Mouse (Mus musculus) monocyte, adult 2 months (primary cell): ENCODE data around the gene Tmem98.

Source experiments
- DNase-seq, 2 experiments: peaks; one replicate each; pipeline ENCODE4 v3.0.0; 2022; ENCODE audit warnings: low spot score in 2 of 2, low read depth in 1 of 2

The Tmem98 gene

GRCm38 (mm10) chr11:80809993-80810821 is at the start of gene Tmem98:
Gene Tmem98 (plus strand): TSS chr11:80810175.
- no peak for DNase-seq

- no peak for DNase-seq
Observed at GRCm38 (mm10) chr11:80761285-80761974, 48.5 kb upstream of the Tmem98 start.

- no peak for DNase-seq
Observed at GRCm38 (mm10) chr11:80762066-80762465, 47.9 kb upstream of the Tmem98 start.

GRCm38 (mm10) chr11:80766068-80766467 is 43.9 kb upstream of the Tmem98 start:
- no peak for DNase-seq

- DNase-seq: no peak
Observed at GRCm38 (mm10) chr11:80766472-80767319, 43.3 kb upstream of the Tmem98 start.

- DNase-seq: no peak
Observed at GRCm38 (mm10) chr11:80767320-80767617, 42.7 kb upstream of the Tmem98 start.

- DNase-seq: no peak
Observed at GRCm38 (mm10) chr11:80771186-80771585, 38.8 kb upstream of the Tmem98 start.

- no peak for DNase-seq
Observed at GRCm38 (mm10) chr11:80771596-80772250, 38.3 kb upstream of the Tmem98 start.

- DNase-seq: no peak
Observed at GRCm38 (mm10) chr11:80772595-80773210, 37.3 kb upstream of the Tmem98 start.

GRCm38 (mm10) chr11:80775535-80775934 is 34.4 kb upstream of the Tmem98 start:
- DNase-seq: no peak

GRCm38 (mm10) chr11:80777708-80778107 is 32.3 kb upstream of the Tmem98 start:
- no peak for DNase-seq

- no peak for DNase-seq
Observed at GRCm38 (mm10) chr11:80778157-80778556, 31.8 kb upstream of the Tmem98 start.

GRCm38 (mm10) chr11:80778916-80779526 is 31.0 kb upstream of the Tmem98 start:
- DNase-seq: no peak

- peak; percentile 17 to 32 for DNase-seq
Observed at GRCm38 (mm10) chr11:80779527-80780344, 30.2 kb upstream of the Tmem98 start, which contains the start of gene Myo1d. Gene Myo1d (minus strand): TSS chr11:80780025.

GRCm38 (mm10) chr11:80781535-80781934 is 28.4 kb upstream of the Tmem98 start:
- no peak for DNase-seq

- DNase-seq: no peak
Observed at GRCm38 (mm10) chr11:80783460-80783859, 26.5 kb upstream of the Tmem98 start.

GRCm38 (mm10) chr11:80784294-80784743 is 25.7 kb upstream of the Tmem98 start:
- DNase-seq: no peak

GRCm38 (mm10) chr11:80785672-80786071 is 24.3 kb upstream of the Tmem98 start:
- DNase-seq: peak in 1 of 2 experiments; percentile 20

- DNase-seq: no peak
Observed at GRCm38 (mm10) chr11:80789647-80790240, 20.2 kb upstream of the Tmem98 start.
